Mouse (Mus musculus): Measurements from ENCODE around the gene Ehhadh. TPM values are rescaled to one million over a fixed set of nuclear protein-coding genes. Genes with fewer than 3 reads are reported as not detected.
A peak's percentile ranks its signal among the peaks of the same experiment; 100 is the strongest.
"Not testable (repeated sequence)": the region's sequence is repeated elsewhere in the genome, so short reads cannot be mapped to it uniquely, and the experiment has no call there.

Ehhadh gene
- polyA plus RNA-seq, 1 experiment from 2014 or later, result 1.5 TPM

DNA sequence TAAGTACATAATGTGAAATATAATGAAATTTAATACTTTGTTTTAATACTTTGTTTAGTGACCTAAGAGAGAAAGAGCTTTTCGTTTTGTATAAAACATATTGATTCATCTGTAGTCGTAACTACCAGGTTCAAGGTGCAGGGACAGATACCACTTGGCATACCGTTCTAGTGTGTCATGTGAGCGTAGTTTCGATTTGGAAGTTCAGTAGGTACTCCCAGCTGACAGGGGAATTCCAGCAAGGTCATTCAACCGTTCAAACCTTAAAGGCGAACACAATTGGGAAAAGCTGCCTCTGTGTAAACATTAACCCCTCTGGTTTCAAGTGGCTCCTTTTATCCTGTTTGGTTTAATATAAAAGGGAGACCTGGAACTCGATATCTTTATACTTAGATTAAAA is 31.0 kb upstream of the Ehhadh start:
- DNase-seq (ENCODE audit: low spot score), result no peak
- H3K36me3 ChIP-seq, result 0 out of 2 replicates have a peak, but pooled peaks cover 5% of the 10 kb centered on the region
- no peaks in the 10 kb centered on the region for H3K27me3 ChIP-seq (ENCODE audit: insufficient read depth, poor library complexity, severe bottlenecking)
- H3K9me3 ChIP-seq, result no peaks in the 10 kb centered on the region
- 64% methylated on average over 8 of the region's 8 CpGs for WGBS
- H3K4me1 ChIP-seq (replicated peaks), result no peaks in the 10 kb centered on the region
- H3K27ac ChIP-seq, result no peak overlapping the region
- no peak overlapping the region for H3K4me3 ChIP-seq

DNA sequence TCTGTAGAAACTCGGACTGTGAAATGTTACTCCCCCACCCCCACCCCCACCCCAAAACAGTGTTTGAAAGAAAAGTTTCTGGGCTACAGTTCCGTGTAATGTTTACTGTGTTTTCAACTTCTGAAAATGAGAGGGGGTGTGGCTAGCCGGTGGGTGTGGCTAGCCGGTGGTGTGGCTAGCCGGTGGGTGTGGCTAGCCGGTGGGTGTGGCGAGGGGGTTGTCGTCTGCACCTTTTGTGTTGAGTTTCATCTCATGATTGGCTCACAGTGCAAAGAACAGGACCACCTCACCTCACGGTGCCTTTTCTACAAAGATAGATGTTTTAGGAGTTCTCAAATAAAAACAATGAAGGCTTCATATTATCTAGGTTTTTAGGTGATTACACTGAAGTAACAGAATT is 30.5 kb upstream of the Ehhadh start:
- Histone ChIP-seq H3K4me1 (replicated peaks) (no peaks in the 10 kb centered on the region), H3K27me3 (ENCODE audit: insufficient read depth, poor library complexity, severe bottlenecking) (no peaks in the 10 kb centered on the region), H3K27ac (no peak overlapping the region), H3K4me3 (no peak overlapping the region), H3K36me3 (0 out of 2 replicates have a peak, but pooled peaks cover 5% of the 10 kb centered on the region), H3K9me3 (no peaks in the 10 kb centered on the region)
- DNase-seq (ENCODE audit: low spot score), result no peak
- WGBS, result 49% methylated on average over 9 of the region's 9 CpGs

- peaks cover 10% of the 10 kb centered on the region; the same call in 1 of the 2 replicates for H3K36me3 ChIP-seq
- H3K27me3 ChIP-seq (ENCODE audit: insufficient read depth, poor library complexity, severe bottlenecking), result no peaks in the 10 kb centered on the region
- H3K4me3 ChIP-seq, result no peak overlapping the region
- no peaks in the 10 kb centered on the region for H3K9me3 ChIP-seq
- 66% methylated on average over 7 of the region's 7 CpGs for WGBS
- H3K4me1 ChIP-seq (replicated peaks), result no peaks in the 10 kb centered on the region
- peak overlapping the region; percentile 40; the same call in 1 of the 2 replicates for H3K27ac ChIP-seq
- DNase-seq (ENCODE audit: low spot score), result no peak
Measured at GRCm38 (mm10) chr16:21815669-21816010, 28.0 kb upstream of the Ehhadh start.

DNA sequence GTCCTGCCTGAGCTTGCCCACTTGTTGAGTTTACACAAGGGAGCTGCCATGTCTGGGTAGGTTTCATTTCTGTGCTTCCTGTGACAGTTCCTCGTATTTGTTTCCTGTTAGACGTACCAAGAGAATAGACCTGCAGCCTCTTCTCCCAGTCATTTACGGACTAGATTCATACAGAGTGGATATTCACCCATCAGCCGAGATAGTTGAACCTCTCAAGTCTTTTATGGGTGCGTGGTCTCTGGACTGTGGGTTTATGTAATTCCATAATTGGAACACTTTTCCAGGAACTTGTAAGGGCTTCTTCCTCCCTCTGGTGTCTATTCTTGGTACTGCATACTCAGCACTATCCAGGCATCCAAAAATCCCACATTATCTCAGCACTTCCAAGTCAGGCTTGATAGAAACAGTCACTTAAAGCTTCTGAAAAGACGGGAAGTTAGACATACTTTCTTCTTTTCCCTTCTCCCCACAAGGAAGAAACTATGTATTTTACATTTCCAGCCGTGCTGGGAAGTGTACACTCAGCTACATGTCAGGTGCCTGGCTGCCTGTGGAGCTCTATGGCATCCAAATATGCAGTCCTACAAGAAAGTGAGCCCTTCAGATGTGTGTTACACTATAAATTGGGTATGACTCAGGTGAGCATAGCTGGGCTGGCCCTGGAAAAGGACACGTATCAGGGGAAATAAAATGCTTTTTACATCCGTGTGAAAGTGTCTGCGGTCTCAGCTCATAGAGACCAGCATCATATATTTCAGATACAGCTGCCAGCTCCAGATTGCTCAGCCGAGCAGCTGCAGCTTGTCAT is 27.5 kb upstream of the Ehhadh start:
- Histone ChIP-seq H3K27me3 (ENCODE audit: insufficient read depth, poor library complexity, severe bottlenecking) (no peaks in the 10 kb centered on the region), H3K9me3 (no peaks in the 10 kb centered on the region), H3K4me3 (no peak overlapping the region), H3K4me1 (replicated peaks) (no peaks in the 10 kb centered on the region), H3K36me3 (peaks cover 13% of the 10 kb centered on the region; the same call in 1 of the 2 replicates), H3K27ac (no peak overlapping the region)
- peak; percentile 26 for DNase-seq (ENCODE audit: low spot score)
- WGBS, result 81% methylated on average over 11 of the region's 11 CpGs

DNA sequence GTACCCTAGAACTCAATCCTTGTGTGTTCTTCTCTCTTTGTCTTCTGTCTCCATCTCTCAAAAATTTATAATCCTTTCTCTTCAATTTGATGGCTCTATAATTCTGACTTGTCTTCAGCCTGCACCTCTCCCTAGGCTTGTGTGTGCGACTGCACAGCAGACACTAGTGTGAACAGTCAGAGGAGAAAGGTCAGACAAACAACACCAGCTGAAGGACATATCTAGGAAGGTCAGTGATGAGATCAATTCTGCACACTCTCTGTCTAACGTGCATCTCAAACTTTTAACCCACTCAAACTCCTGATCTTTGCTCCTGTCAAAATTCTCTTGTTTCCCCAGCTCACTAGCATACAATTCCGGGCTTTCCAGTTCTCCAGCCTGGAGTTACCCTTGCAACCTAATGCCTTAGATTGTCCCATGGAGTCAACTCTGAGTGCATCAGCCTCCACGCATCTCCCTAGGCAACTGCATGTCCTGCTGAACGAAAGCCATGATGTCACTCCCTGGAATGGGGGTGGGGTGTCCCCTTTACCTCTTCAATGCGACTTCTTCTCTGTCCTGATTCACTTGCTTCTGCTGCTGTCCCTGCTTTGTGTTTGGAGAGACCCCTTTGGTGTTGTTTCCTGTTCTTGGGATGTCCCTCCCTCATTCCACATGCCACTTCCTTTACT is 25.7 kb upstream of the Ehhadh start:
- no peaks in the 10 kb centered on the region for H3K9me3 ChIP-seq
- 73% methylated on average over 6 of the region's 6 CpGs for WGBS
- no peak overlapping the region for H3K27ac ChIP-seq
- no peaks in the 10 kb centered on the region for H3K27me3 ChIP-seq (ENCODE audit: insufficient read depth, poor library complexity, severe bottlenecking)
- H3K4me3 ChIP-seq, result no peak overlapping the region
- H3K36me3 ChIP-seq, result peaks cover 23% of the 10 kb centered on the region
- DNase-seq (ENCODE audit: low spot score), result no peak
- H3K4me1 ChIP-seq (replicated peaks), result no peaks in the 10 kb centered on the region

DNA sequence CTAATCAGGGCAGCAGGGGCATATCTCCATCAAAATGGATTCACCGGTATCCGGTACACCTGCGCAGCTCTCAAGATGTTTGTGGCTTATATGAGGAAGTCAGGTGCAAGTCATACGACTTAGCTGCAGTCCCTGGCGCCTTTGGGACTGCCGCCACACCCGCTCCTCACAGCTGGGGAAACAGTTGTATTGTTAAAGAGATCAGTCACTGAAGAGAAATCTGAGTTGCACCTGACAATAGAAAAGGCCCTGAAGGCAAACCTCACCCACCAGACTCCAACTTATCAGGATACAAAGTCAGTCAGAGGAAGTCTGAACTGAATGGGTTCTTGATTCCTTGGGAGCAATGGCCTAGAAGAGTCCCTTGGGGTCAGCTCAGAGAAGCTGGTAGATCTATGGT is 20.2 kb upstream of the Ehhadh start:
- H3K9me3 ChIP-seq; DNase-seq (ENCODE audit: low spot score); H3K27ac ChIP-seq; H3K4me3 ChIP-seq; H3K27me3 ChIP-seq (ENCODE audit: insufficient read depth, poor library complexity, severe bottlenecking); H3K4me1 ChIP-seq (replicated peaks): not testable (repeated sequence)
- 87% methylated on average over 7 of the region's 7 CpGs for WGBS
- H3K36me3 ChIP-seq, result peaks cover 49% of the 10 kb centered on the region

DNA sequence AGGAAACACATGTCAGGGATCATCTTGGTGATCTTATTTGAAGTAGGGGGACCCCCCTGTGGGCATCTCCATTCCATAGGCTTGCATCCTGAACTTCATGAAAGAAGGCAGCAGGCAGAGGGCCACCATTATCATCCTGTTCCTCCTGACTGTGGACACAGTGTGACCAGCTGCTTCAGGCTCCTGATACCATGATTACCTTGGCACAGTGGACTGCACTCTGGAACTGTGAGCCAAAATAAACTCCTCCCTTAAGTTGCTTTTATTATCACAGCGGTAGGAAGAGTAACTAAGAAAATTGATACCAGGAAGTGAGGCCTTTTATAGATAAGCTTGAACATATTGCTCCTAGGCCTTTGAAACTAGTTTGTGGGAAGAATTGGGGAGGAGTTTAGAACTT is 19.3 kb upstream of the Ehhadh start:
- 91% methylated on average over 1 of the region's 1 CpGs for WGBS
- Histone ChIP-seq H3K36me3 (peaks cover 50% of the 10 kb centered on the region), H3K27ac (no peak overlapping the region), H3K27me3 (ENCODE audit: insufficient read depth, poor library complexity, severe bottlenecking) (no peaks in the 10 kb centered on the region), H3K4me1 (replicated peaks) (no peaks in the 10 kb centered on the region), H3K4me3 (no peak overlapping the region), H3K9me3 (no peaks in the 10 kb centered on the region)
- DNase-seq (ENCODE audit: low spot score), result no peak

DNA sequence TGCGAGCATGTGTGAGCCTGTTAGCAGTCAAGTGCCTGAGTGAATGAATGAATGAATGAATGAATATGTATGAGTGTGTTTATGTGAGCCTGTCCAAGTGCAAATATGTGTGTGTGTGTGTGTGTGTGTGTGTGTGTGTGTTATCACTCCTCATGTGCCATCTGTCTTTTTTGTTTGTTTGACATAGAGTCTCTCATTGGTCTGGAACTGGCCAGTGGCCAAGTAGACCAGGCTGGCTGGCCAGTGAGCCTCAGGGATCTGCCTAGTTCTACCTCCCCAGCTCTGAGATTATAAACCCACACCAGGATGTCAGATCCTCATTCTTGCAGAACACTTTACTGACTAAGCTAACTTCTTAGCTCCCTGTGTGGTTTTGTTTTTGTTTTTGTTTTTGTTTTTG is 16.7 kb upstream of the Ehhadh start:
- DNase-seq (ENCODE audit: low spot score), result no peak
- 92% methylated on average over 1 of the region's 1 CpGs for WGBS

GRCm38 (mm10) chr16:21795071-21795470 is 7.5 kb upstream of the Ehhadh start:
- Histone ChIP-seq H3K27me3 (ENCODE audit: insufficient read depth, poor library complexity, severe bottlenecking) (no peaks in the 10 kb centered on the region), H3K9me3 (no peaks in the 10 kb centered on the region), H3K27ac (no peak overlapping the region), H3K36me3 (peaks cover 14% of the 10 kb centered on the region), H3K4me3 (peak overlapping the region; percentile 73), H3K4me1 (replicated peaks) (peaks cover 17% of the 10 kb centered on the region)
- WGBS, result 31% methylated on average over 5 of the region's 5 CpGs
- no peak for DNase-seq (ENCODE audit: low spot score)

More for the DNA sequence above, 16.7 kb upstream of the Ehhadh start:
- H3K27me3 ChIP-seq (ENCODE audit: insufficient read depth, poor library complexity, severe bottlenecking), result no peaks in the 10 kb centered on the region
- H3K9me3 ChIP-seq, result no peaks in the 10 kb centered on the region
- peaks cover 59% of the 10 kb centered on the region for H3K36me3 ChIP-seq
- no peaks in the 10 kb centered on the region for H3K4me1 ChIP-seq (replicated peaks)
- no peak overlapping the region for H3K27ac ChIP-seq
- H3K4me3 ChIP-seq, result no peak overlapping the region

GRCm38 (mm10) chr16:21794697-21795045 is 7.1 kb upstream of the Ehhadh start:
- Histone ChIP-seq H3K9me3 (no peaks in the 10 kb centered on the region), H3K4me1 (replicated peaks) (peaks cover 17% of the 10 kb centered on the region), H3K27me3 (ENCODE audit: insufficient read depth, poor library complexity, severe bottlenecking) (no peaks in the 10 kb centered on the region), H3K36me3 (peaks cover 11% of the 10 kb centered on the region), H3K27ac (peak overlapping the region; percentile 92), H3K4me3 (peak overlapping the region; percentile 73)
- DNase-seq (ENCODE audit: low spot score), result no peak
- WGBS, result 2% methylated on average over 14 of the region's 14 CpGs

GRCm38 (mm10) chr16:21793875-21794696 is 6.5 kb upstream of the Ehhadh start, which contains the start of gene Map3k13:
Gene Map3k13, plus strand, starts transcription at chr16:21794346.
- Histone ChIP-seq H3K4me3 (peak within 1 kb of the TSS; percentile 73), H3K27ac (peak within 1 kb of the TSS; percentile 92), H3K4me1 (replicated peaks) (peaks cover 17% of the 10 kb centered on the region), H3K9me3 (no peaks in the 10 kb centered on the region), H3K27me3 (ENCODE audit: insufficient read depth, poor library complexity, severe bottlenecking) (no peaks in the 10 kb centered on the region), H3K36me3 (peaks cover 5% of the 10 kb centered on the region; the same call in 1 of the 2 replicates)
- 2% methylated on average over 47 of the region's 47 CpGs for WGBS
- DNase-seq (ENCODE audit: low spot score), result peak; percentile 95

GRCm38 (mm10) chr16:21793080-21793810 is 5.6 kb upstream of the Ehhadh start:
- H3K27ac ChIP-seq, result peak overlapping the region; percentile 92
- 36% methylated on average over 2 of the region's 2 CpGs for WGBS
- DNase-seq (ENCODE audit: low spot score), result not testable (repeated sequence)

More at GRCm38 (mm10) chr16:21793080-21793810, 5.6 kb upstream of the Ehhadh start:
- Histone ChIP-seq H3K4me3 (peak overlapping the region; percentile 73), H3K4me1 (replicated peaks) (peaks cover 17% of the 10 kb centered on the region)
- H3K36me3 ChIP-seq; H3K27me3 ChIP-seq (ENCODE audit: insufficient read depth, poor library complexity, severe bottlenecking); H3K9me3 ChIP-seq: not testable (repeated sequence)
